Mouse (Mus musculus): ENCODE measurements around the gene Malrd1. TPM values are rescaled to one million over a fixed set of nuclear protein-coding genes. Genes with fewer than 3 reads are reported as not detected.

Malrd1 gene
- not detected in 2 replicates for polyA plus RNA-seq (2016; fragmentation: Nextera tagmentation; extraction: Ambion mirVana)

DNA sequence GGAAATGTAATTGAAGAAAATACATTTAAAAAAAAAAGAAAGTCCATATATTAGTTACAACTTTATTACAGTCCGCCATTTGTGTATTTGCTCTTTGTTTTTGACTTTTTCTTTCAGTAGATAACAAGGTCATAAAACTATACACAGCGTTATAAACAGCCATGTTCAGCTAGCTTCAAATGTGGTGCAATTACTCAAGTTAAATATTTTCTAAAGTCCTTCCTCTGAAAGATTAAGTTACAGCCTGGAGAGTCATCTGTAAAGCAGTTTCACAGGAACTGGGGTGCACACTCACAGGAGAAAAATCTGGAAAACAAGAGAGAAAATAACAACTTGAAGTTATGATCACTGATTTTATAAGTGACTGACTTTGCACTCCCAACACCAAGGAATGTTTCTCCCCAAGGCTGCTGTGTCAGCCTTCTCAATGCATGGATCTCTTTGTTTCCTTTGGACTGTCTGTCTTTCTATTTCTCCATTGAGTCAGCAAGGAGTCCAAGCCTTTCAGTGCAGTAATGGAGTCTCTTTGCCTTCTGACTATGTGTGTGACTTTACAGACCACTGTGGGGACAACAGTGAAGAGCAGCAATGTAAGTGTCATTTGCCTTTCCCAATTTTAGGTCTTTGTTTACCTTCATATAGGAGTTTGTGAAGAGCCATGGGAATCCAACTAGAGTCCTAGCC lies at the start of gene Malrd1:
Gene Malrd1 (plus strand): TSS at position 239 of the 684 bp plus-strand sequence.
- 70% methylated on average over 2 of the region's 2 CpGs for WGBS
- ATAC-seq (ENCODE audit: insufficient number of reproducible peaks, low FRiP score), result no peak
- Histone ChIP-seq H3K9me3 (replicated peaks) (peaks cover 17% of the 10 kb centered on the region), H3K4me3 (no peak within 1 kb of the TSS), H3K27me3 (replicated peaks) (no peaks in the 10 kb centered on the region), H3K9ac (no peak within 1 kb of the TSS), H3K4me2 (no peak within 1 kb of the TSS), H3K27ac (ENCODE audit: poor library complexity, severe bottlenecking) (no peak within 1 kb of the TSS), H3K4me1 (replicated peaks) (no peaks in the 10 kb centered on the region), H3K36me3 (no peaks in the 10 kb centered on the region)

DNA sequence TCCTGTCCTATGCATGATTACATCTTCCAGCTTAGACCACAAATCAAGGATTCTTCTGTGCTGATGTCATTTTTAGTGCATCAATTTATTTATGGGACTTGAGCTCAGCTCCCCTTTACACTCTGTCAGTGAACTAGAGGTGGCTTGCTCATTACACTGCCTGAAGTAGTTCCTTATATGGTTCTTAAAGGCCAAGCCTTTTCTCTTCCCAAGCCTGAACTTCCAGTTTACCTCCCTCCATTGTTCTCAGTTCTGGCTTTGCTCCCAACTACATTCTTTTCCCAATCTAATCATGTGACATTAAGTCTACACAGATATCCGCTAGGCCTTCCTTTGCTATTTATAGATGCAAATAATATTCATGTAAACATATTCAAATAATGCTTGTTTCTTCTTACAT lies 12.4 kb downstream of the Malrd1 start:
- no peaks in the 10 kb centered on the region for H3K27me3 ChIP-seq (replicated peaks)
- H3K4me3 ChIP-seq, result no peak overlapping the region
- no peak overlapping the region for H3K4me2 ChIP-seq
- no peaks in the 10 kb centered on the region for H3K4me1 ChIP-seq (replicated peaks)
- H3K36me3 ChIP-seq, result no peaks in the 10 kb centered on the region
- no peak overlapping the region for H3K9ac ChIP-seq
- ATAC-seq (ENCODE audit: insufficient number of reproducible peaks, low FRiP score), result peak; percentile 53
- H3K9me3 ChIP-seq (replicated peaks), result no peaks in the 10 kb centered on the region
- H3K27ac ChIP-seq (ENCODE audit: poor library complexity, severe bottlenecking), result no peak overlapping the region; the same call in 1 of the 2 replicates
- 56% methylated on average over 1 of the region's 1 CpGs for WGBS

DNA sequence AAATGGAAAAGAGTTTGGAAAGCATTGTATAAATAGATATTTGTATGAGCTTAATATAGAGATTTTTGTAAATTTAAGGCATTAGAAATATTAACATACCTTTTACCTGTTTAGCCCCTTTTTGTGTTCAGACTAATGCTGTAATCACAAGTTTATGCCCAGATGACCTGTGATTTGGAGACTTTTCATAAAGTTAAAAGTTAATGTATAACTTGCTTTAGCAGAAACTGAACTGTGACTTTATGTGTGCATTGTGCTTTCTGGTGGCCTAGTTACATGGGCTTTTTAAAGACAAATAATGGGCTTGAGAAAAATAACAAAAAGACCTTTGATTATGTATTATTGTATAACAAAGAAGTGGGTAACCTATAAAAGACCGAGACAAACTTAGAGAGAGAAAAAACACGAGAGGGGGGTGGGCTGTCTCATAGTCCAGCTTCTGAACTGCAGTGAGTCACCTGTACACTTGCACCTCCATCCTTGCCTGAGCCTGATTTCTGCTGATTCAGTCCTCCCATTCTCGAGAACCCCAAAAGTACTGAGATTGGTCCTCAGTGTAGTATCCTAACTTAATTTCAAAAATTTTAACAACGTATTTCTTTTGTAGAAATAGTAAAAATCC lies 87.2 kb downstream of the Malrd1 start:
- WGBS, result 55% methylated on average over 4 of the region's 4 CpGs
- H3K9me3 ChIP-seq (replicated peaks), result no peaks in the 10 kb centered on the region
- no peak overlapping the region for H3K4me3 ChIP-seq
- H3K27ac ChIP-seq (ENCODE audit: poor library complexity, severe bottlenecking), result no peak overlapping the region
- H3K36me3 ChIP-seq, result no peaks in the 10 kb centered on the region
- H3K4me2 ChIP-seq, result no peak overlapping the region
- ATAC-seq (ENCODE audit: insufficient number of reproducible peaks, low FRiP score), result no peak
- H3K9ac ChIP-seq, result no peak overlapping the region
- no peaks in the 10 kb centered on the region for H3K4me1 ChIP-seq (replicated peaks)
- no peaks in the 10 kb centered on the region for H3K27me3 ChIP-seq (replicated peaks)

DNA sequence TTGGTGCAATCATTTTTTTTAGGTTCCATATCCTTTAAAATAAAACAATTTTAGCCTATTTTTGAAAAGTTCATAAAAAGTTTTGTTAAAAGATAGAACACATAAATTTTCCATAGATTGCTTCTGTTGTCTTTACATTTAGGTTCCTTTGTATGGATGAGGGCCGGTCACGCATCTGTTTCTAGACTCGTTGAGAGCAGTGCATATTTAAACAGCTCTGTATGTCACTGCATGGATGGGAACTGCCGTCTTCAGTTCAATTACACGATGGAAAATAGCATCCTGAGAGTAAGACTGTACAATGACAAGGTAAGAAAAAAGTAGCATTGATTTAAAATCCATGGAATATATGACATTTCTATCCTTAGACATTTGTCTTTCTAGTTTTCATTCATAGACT lies 87.7 kb downstream of the Malrd1 start:
- H3K27ac ChIP-seq (ENCODE audit: poor library complexity, severe bottlenecking), result no peak overlapping the region
- 80% methylated on average over 5 of the region's 5 CpGs for WGBS
- H3K27me3 ChIP-seq (replicated peaks), result no peaks in the 10 kb centered on the region
- no peaks in the 10 kb centered on the region for H3K4me1 ChIP-seq (replicated peaks)
- H3K4me2 ChIP-seq, result no peak overlapping the region
- H3K4me3 ChIP-seq, result no peak overlapping the region
- no peak overlapping the region for H3K9ac ChIP-seq
- no peaks in the 10 kb centered on the region for H3K9me3 ChIP-seq (replicated peaks)
- ATAC-seq (ENCODE audit: insufficient number of reproducible peaks, low FRiP score), result no peak
- no peaks in the 10 kb centered on the region for H3K36me3 ChIP-seq

DNA sequence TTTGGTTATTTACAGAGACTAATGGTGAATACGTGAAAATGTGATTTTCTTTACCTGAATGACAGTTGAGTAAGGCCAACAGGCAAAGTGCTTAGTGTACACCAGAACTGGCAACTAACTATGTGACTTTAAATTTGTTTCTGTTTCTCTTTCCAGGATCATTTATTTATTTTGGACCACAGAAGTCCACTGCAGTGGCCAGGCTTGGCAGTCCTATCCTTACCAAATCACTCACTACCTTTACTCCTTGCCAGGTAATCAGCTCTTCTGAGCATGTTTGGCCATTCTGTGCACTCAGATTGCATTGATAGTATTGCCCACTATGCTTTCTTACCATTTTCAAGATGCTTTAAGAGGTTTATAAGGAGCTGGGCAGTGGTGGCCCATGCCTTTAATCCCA lies 109.5 kb downstream of the Malrd1 start:
- Histone ChIP-seq H3K4me1 (replicated peaks) (no peaks in the 10 kb centered on the region), H3K4me3 (no peak overlapping the region), H3K36me3 (no peaks in the 10 kb centered on the region), H3K4me2 (no peak overlapping the region), H3K27ac (ENCODE audit: poor library complexity, severe bottlenecking) (no peak overlapping the region), H3K9me3 (replicated peaks) (no peaks in the 10 kb centered on the region), H3K9ac (no peak overlapping the region), H3K27me3 (replicated peaks) (no peaks in the 10 kb centered on the region)
- 88% methylated on average over 1 of the region's 1 CpGs for WGBS
- no peak for ATAC-seq (ENCODE audit: insufficient number of reproducible peaks, low FRiP score)

DNA sequence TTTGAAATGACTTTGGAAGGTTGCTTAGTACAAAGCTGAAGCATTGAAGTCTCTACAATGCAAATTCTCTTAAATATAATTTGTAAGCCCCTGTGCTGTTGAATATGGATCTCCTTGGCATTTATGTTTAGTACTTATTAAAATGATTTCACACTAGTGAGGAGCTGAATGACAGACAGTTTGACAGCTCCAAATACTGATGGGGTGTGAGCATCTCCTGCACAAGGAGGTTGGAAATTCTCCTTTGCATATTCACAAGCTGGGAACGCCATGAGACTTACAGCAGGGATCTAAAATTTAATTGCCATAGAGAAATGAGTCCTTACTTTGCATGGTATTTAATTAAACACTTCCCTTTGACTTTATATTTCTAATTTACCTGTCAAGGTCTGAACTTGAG lies 117.6 kb downstream of the Malrd1 start:
- H3K4me2 ChIP-seq, result no peak overlapping the region
- ATAC-seq (ENCODE audit: insufficient number of reproducible peaks, low FRiP score), result no peak
- H3K9me3 ChIP-seq (replicated peaks), result no peaks in the 10 kb centered on the region
- no peaks in the 10 kb centered on the region for H3K36me3 ChIP-seq
- no peak overlapping the region for H3K9ac ChIP-seq
- H3K4me1 ChIP-seq (replicated peaks), result no peaks in the 10 kb centered on the region
- H3K27me3 ChIP-seq (replicated peaks), result no peaks in the 10 kb centered on the region
- no peak overlapping the region for H3K4me3 ChIP-seq
- no peak overlapping the region for H3K27ac ChIP-seq (ENCODE audit: poor library complexity, severe bottlenecking)
- WGBS, result 76% methylated on average over 1 of the region's 1 CpGs

DNA sequence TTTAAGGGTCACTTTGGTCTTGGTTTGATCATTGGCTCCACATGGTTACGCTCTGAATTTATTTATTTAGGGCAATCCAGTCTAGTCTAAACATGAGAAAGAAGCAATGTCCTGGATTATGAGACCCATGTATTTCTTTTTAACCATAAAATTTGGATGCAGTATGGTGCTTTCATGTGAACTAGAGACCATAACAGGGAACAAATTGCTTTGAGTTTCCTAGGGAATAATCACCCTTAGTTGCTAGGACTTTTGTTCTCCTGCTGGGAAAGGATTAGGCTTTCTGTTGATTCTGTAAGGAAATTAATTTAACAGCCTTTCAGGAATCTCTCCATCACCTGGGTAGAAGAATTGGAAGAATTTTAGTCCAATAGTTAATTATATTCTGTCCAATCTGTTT lies 130.1 kb downstream of the Malrd1 start:
- Histone ChIP-seq H3K9me3 (replicated peaks) (no peaks in the 10 kb centered on the region), H3K9ac (no peak overlapping the region), H3K4me1 (replicated peaks) (no peaks in the 10 kb centered on the region), H3K4me2 (no peak overlapping the region), H3K27ac (ENCODE audit: poor library complexity, severe bottlenecking) (no peak overlapping the region), H3K4me3 (no peak overlapping the region), H3K27me3 (replicated peaks) (no peaks in the 10 kb centered on the region), H3K36me3 (no peaks in the 10 kb centered on the region)
- ATAC-seq (ENCODE audit: insufficient number of reproducible peaks, low FRiP score), result no peak
- 85% methylated on average over 1 of the region's 1 CpGs for WGBS

DNA sequence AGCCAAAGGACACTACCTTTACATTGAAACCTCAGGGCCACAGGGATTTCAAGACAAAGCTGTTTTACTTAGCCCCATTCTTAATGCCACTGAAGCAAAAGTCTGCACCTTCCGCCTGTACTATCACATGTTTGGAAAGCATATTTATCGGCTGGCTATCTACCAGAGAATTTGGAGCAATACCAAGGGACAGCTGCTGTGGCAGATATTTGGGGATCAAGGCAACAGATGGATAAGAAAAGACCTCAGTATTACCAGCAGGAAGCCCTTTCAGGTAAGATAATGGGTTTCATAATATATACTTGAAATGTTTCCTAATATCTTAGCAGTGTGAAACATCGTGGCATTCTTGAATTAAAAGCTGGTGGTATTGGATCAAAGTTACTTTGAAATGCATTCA lies 176.7 kb downstream of the Malrd1 start:
- no peak for ATAC-seq (ENCODE audit: insufficient number of reproducible peaks, low FRiP score)
- Histone ChIP-seq H3K27ac (ENCODE audit: poor library complexity, severe bottlenecking) (no peak overlapping the region), H3K9me3 (replicated peaks) (no peaks in the 10 kb centered on the region), H3K4me3 (no peak overlapping the region), H3K4me2 (no peak overlapping the region), H3K36me3 (no peaks in the 10 kb centered on the region), H3K9ac (no peak overlapping the region), H3K27me3 (replicated peaks) (no peaks in the 10 kb centered on the region), H3K4me1 (replicated peaks) (no peaks in the 10 kb centered on the region)
- 84% methylated on average over 3 of the region's 3 CpGs for WGBS

DNA sequence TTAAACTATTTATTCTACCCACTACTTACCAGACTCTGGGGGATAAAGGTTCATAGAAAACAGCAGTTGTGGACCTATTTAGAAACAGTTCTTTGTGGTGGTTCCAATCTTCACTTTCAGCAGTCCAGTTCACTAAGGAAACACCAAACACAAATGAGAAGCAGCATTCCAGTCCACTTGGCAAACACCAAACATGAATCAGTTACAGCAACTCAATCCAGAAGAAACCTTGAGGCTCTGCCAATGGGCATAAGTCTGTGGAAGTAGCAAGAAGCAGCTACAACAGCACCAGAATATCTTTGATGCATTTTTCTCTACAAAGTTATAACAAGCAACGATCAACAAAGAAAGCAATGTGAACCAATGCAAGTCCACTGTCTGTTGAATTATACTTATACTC lies 214.7 kb downstream of the Malrd1 start:
- WGBS, result 78% methylated on average over 1 of the region's 1 CpGs
- H3K4me3 ChIP-seq, result no peak overlapping the region
- H3K36me3 ChIP-seq, result no peaks in the 10 kb centered on the region
- no peaks in the 10 kb centered on the region for H3K9me3 ChIP-seq (replicated peaks)
- ATAC-seq (ENCODE audit: insufficient number of reproducible peaks, low FRiP score), result no peak
- no peaks in the 10 kb centered on the region for H3K27me3 ChIP-seq (replicated peaks)
- H3K27ac ChIP-seq (ENCODE audit: poor library complexity, severe bottlenecking), result no peak overlapping the region
- H3K4me1 ChIP-seq (replicated peaks), result no peaks in the 10 kb centered on the region
- H3K4me2 ChIP-seq, result no peak overlapping the region
- no peak overlapping the region for H3K9ac ChIP-seq

DNA sequence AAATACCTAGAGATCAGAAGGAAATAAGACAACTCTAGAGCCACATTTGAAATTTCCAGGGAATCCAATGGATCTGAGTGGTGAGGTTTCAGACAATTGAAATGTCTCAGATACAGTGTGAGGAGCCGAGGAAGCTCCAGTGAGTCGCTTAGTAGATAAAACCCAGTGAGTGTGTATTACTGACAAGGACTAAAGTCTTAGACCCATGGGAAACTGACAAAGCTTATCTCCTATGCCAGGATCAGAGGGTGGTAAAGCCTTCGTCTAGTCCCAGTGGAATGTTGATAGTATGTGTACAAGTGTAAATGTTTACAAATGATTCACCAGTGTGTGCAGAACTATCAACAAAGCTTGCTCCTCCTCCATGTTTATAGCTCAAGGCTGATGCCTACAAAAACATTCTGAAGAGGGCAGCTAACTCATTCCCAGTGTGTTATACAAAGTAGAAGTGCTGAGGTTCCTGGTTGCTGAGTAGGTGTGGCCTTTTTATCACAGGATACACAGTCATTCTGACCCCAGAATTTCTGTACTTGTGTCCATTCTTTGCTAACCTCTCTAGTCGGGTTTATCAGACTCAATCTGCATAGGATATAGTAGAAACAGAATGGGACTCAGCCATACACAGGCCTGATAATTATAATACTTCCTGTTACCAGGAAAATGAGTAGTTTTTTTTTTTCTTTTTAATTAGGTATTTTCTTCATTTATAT lies 218.9 kb downstream of the Malrd1 start:
- H3K27ac ChIP-seq (ENCODE audit: poor library complexity, severe bottlenecking), result no peak overlapping the region
- H3K36me3 ChIP-seq, result no peaks in the 10 kb centered on the region
- H3K4me3 ChIP-seq, result no peak overlapping the region
- no peaks in the 10 kb centered on the region for H3K4me1 ChIP-seq (replicated peaks)
- WGBS, result 36% methylated on average over 4 of the region's 4 CpGs
- H3K4me2 ChIP-seq, result no peak overlapping the region
- H3K9me3 ChIP-seq (replicated peaks), result no peaks in the 10 kb centered on the region
- no peak for ATAC-seq (ENCODE audit: insufficient number of reproducible peaks, low FRiP score)
- H3K27me3 ChIP-seq (replicated peaks), result no peaks in the 10 kb centered on the region
- H3K9ac ChIP-seq, result no peak overlapping the region

DNA sequence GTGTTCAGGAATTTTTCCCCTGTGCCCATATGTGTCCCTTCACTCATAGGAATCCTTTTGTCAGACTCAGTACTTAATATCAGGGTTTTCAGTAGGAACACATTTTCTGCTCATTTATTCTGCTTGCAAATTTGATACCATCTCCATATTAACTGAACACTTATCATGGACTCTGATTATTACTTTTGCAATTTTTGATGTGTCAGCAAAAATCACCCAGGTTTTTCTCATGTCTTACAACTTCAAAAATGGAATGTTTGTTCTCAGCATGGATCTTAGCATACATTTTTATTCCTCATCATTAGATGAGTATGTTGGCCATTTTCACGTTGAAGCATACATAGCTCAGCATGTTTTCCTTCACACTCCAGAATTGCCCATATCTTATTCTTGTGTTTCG lies 258.5 kb downstream of the Malrd1 start:
- H3K27me3 ChIP-seq (replicated peaks), result no peaks in the 10 kb centered on the region
- H3K4me1 ChIP-seq (replicated peaks), result no peaks in the 10 kb centered on the region
- H3K27ac ChIP-seq (ENCODE audit: poor library complexity, severe bottlenecking), result no peak overlapping the region
- H3K9ac ChIP-seq, result no peak overlapping the region
- H3K4me3 ChIP-seq, result no peak overlapping the region
- ATAC-seq (ENCODE audit: insufficient number of reproducible peaks, low FRiP score), result no peak
- H3K36me3 ChIP-seq, result no peaks in the 10 kb centered on the region
- WGBS, result 66% methylated on average over 2 of the region's 2 CpGs
- H3K9me3 ChIP-seq (replicated peaks), result 0 out of 2 replicates have a peak, but pooled peaks cover 7% of the 10 kb centered on the region
- no peak overlapping the region for H3K4me2 ChIP-seq

All from heart, embryonic 12.5 days (tissue).